Mouse (Mus musculus): ENCODE results near the gene Rab40c. TPM values are rescaled to one million over a fixed set of nuclear protein-coding genes. Genes with fewer than 3 reads are reported as not detected.

Gene Rab40c
- polyA plus RNA-seq (2012; ENCODE audit: low replicate concordance): 16.9 and 27.8 TPM in 2 replicates

DNA sequence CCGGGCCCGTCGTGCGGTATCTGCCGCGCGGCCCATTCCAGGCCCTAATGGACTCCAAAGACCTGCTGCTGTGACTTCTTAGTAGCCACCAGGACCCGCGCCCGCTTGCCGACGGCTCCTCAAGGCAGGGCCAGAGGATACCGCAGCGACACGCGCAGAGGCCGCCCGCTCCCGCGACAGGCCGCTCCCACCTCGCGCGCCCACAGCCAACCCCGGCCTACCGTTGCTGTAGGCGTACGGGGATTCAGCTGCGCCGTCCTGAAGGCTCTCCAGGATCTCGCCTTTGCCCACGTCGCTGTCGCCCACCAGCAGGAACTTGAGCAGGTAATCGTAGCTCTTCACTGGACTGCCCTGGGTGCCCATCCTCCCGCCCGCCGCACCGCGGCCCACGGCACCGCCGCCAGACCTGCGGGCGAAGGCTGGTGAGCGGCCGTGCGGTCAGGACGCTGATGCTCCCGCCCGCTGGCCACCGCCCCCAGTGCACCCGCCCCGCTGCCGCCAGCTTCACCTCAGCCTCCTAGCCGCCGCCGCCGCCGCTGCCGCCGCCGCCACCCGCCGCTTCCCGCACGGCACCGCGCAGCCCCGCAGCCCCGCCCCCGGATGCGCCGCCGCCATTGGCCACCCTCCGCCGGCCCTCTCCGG, at the start of gene Rab40c:
TSS of gene Rab40c (minus strand) at position 584 of the 642 bp plus-strand sequence.

DNA sequence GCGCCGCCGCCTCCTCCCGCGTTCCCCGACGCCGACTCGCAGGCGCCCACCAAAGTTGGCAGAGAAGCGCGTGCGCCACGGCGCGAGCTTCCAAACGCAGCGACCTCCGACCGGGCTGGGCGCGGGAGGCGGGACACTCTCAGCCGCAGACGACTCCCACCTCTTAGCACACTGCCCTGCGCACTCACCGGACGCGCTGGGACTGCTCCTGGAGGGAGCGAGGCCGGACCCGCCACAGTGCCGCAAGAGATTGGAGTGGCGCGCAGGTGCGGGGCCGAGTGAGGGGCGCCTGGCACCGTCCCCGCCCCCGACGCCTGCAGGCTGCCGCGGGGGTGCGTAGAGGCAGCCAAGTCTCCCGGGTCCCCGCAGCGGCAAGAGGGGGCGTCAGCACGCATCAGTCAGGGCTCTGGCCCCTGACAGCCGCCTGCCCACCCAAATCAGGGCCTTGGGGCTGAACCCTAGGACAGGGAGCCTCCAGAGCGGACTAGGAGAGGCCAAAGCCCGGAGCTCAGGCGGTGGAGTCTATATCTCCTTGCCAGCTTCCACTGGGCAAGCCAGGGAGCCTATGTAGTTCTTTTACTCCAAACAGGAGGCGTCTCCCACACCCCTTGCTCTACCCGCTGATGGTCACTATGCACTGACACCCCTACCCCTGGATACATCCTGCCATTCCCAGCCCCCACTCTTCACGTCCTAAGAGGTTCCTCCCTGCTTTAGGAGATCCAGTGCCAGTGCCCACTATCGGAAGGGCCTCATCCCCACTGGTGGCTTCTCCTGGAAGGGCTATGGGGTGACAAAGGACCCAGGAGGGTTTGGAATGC, 32.5 kb upstream of the Rab40c start, which contains the start of gene A930017K11Rik:
TSS of gene A930017K11Rik (minus strand) at position 763 of the 821 bp plus-strand sequence.

DNA sequence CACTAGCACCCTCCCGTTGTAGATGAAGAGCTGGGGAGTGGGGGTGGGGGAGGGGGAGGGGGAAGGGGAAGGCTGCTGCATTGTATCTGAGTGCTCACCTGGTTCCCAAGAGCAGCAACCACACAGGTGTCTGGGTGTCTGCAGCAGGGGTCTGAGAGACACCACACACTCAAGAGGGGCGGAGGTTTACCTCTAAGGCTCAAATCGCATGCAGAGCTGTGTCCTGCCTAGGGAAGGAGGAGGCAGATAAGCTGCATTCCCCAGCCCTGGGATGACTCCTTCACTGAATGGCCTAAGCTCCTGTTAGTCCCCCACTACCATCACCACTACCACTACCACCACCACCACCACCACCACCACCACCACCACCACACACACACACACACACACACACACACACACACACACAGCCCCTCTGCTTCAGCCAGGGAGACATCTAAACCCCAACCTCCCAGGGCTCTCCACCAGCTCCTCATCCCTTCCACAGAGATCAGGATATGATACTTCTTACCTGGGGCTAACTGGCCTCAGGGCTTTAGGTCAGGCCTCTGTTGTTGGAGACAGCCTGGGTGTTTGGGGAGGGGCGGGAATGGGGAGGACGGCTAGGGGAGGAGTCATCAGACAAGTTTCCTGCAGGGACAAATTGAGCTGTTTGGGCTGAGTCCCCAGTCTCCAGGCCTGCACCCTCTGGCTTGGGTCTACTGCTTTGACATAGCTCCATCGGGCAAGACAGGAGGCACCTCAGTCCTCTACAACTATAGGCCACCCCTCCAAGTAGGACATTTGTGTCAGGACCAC, 25.0 kb upstream of the Rab40c start, which contains the start of the genes Pigq and Nhlrc4:
TSS of gene Pigq (minus strand) at position 571 of the 798 bp plus-strand sequence.
TSS of gene Nhlrc4 (minus strand) at position 596 of the 798 bp plus-strand sequence.

DNA sequence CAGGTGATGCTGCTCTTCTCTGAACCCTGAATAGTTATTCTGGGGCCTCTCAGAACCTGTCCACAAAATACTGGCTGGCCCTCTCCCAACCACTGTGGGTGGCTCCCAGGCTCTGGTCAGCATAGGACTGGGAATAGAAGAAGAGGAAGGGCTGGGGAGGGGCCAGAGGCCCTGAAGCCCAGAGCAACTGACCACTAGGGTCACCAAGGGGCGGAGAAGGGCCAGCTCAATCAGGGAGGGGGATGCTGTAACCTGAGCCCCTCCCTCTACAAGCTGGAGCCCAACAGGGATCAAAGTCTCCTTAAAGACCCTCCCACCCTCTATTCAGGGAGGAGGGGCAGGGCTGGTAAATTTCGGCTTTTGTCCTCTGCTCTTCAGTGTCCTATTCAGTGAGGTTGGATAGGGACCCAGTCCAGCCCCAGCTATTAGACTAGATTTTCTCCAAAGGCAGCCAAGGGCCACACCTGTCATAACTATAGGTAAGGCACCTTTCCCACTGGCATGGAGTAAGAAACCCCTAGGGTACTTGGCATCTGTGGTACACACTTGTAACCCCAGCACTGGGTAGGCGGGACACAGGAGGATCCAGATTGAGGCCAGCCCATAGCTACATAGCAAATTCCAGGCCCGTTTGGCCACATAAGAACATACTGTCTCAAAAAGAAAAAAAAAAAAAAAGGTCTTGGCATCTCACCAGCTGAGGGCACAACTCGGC, 39.2 kb downstream of the Rab40c start, which contains the start of gene Wfikkn1:
TSS of gene Wfikkn1 (minus strand) at position 663 of the 715 bp plus-strand sequence.

DNA sequence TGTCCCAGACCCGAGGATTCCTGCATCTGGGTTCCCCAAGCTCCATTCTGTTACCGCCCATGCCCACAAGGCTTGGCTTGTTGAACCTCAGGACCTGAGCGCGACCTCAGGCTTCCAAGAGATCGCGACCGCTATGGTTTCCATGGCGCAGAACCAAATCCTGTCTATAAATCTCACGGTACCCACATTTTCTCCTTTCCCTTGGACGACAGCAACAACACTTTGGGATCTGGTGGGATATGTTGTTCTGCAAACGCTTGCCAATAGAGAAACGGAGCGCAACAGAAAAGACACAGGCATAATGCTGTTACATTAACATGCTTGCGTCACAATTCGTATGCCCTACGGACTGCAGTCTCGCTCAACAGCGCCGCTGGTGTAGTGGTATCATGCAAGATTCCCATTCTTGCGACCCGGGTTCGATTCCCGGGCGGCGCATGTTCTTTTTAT, 44.8 kb downstream of the Rab40c start, which contains the start of gene Mettl26:
TSS of gene Mettl26 (plus strand) at position 354 of the 450 bp plus-strand sequence.

DNA sequence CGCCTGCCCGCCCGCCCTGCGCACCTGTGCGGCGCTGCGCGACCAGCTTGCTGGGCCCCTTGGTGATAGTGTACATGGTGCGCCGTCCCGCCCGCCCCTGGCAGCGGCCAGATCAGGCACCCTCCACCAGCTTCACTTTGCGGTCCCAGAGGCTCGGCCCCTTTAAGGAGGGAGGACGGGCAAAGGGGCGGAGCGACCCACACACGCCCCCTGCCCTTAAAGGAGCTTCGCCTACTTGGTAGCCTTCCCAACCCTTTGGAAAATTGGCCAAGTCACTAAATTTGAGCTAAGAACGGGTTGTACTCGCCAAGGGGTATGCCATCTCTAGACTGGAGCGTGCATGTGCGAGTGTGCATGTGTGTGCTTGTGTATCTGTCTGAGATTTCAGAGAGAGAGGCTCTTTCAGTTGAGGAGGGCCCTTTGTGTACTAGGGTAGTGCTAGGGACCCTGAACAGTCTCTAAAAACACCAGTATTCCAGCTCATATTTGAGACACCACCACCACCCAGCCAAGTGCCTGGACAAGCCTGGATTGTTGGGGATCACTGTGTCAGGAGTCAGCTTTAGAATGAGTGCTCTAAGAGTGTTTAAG, 50.8 kb downstream of the Rab40c start, which contains the start of gene Mcrip2:
TSS of gene Mcrip2 (minus strand) at position 164 of the 591 bp plus-strand sequence.

DNA sequence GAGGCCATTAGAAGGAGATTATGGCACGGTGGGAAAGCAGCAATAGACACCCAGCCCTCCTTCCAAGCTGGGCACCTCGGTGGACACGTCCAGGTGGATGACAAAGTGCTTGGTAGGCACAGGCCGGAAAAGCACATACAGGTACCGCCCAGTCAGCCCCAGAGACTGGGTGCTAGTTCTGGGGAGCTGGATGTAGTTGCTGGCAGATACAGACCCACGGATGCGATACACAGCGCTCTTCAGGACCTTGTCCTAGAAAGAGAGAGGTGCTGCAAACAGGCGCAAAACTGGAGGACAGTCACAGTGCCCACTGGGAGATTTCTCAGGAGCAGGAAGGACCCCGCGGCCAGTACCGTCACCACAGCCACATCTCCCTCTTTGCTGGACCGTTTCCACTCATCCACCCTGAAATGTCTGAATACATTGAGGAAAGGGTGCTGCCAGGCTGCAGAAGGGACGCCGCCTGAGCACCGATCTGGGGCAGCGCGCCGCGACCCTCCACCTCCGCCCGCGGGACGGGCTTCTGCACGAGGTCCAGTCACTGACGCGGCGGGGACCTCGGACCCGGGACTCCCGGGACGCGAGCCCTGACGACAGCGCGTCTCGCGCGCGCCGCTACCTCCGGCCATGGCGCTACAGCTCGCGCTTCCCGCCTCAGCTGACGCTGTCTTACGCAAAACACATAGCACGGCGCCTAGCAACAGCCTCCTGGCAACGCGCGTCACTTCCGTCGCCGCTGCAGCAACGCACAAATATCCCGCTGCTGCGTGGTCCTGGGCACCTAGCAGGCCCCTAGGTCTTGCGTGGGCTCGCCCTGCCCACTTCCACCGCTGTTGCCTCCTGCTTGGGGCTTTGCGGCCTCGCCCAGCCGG, 58.5 kb downstream of the Rab40c start, which contains the start of gene Wdr90:
TSS of gene Wdr90 (minus strand) at position 670 of the 872 bp plus-strand sequence.

DNA sequence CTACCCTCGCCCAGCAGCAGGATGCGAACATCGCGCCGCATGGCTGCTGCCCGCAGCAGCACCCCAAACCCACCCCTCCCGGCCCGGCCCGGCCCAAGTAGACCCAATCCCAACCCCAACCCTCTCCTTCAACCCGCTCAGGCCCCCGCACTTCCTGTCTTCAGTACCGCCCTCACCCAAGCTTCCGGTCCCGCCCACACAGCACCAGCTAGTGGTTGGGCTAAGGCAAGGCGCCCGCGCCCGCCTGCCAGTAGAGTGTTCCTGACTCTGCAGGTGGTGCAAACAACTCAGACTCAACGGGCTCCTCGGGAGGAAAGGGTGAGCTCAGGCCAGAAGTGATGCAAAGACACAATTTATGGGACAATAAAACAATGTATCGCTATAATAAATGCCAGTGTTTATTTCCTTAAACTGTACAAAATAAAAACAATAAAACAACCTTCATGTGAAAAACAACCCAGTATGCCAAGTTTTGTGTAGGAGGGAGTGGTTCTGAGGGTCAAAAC, 75.1 kb downstream of the Rab40c start, which contains the start of gene Rhot2:
TSS of gene Rhot2 (minus strand) at position 456 of the 506 bp plus-strand sequence.

DNA sequence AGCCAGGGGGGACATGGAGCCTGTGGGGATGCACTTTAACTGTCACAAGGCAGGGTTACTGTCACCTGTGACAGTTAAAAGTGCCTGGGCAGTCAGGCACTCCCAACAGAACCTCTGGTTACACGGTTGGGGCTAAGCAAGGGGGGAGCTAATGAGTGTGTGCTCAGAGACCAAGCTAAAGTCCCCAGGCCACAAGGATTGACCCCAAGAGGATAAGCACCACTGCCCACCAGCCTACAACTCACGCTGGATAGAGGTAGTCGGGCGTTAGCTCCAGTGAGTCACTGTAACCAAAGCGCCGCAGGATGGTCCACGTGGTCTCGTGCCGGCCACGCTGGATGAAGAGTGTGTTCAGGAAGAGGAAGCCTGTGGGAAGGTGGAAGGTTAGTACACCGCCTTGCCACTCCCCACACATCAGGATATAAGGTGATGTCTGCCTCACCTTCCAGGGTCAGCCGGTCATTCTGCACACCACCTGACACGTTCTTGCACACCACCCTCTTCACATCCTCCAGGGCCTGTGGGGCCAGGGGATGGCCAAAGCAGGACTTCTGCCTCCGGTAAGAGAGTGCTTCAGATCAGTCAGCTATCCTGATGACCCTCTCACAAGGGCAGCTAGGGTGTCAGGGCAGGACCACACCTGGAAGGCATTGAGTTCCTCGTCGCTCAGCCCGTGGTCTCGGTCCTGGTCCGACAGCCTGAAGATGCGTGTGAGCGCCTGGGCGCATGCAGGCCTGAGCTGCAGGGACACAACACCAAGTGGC, 78.2 kb downstream of the Rab40c start, which contains the start of gene Gm20683:
TSS of gene Gm20683 (minus strand) at position 647 of the 764 bp plus-strand sequence.

DNA sequence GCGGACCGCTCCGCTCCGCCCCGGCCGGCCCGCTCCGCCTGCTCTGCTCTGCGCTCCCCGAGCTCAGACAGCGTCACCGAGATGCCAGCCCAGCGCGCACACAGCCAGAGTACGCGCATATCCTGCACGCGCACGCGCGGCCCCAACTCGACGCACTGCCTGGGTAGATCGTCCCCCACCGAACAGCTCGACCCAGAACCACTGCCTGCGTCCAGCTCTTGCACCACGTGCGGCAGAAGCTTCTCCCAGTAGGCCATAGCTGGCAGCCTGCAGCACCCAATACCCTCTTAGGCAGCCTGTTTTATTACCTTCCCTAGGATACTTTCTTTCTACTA, 82.5 kb downstream of the Rab40c start, which contains the start of gene Rhbdl1:
TSS of gene Rhbdl1 (minus strand) at position 220 of the 335 bp plus-strand sequence.

DNA sequence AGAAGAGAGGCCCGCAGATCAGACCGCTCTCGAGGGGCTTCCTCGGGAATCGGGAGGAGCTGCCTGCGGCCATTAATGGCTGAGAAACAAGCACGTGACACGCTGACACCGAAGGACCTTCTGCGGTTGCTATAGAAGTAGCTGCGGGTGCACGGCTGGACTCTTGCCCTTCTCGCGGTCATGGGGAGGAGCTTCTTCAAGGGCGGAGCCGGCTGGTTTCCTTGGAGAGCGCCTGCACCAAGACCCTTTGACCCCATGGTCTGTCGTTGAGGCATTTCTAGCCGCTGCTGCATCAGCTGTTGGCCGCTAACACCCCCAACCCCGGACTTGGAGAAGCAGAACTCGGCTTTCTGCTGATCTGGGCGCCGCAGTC, 86.2 kb downstream of the Rab40c start, which contains the start of gene Stub1:
TSS of gene Stub1 (minus strand) at position 114 of the 373 bp plus-strand sequence.

Other genes starting within 250 kb of the Rab40c start
- gene Gng13, start 202.6 kb downstream of the Rab40c start, polyA plus RNA-seq (2012; ENCODE audit: low replicate concordance): not detected in 2 replicates
- gene Chtf18, start 192.3 kb downstream of the Rab40c start, polyA plus RNA-seq (2012; ENCODE audit: low replicate concordance): 13.6 and 24.2 TPM in 2 replicates
- 26.6 and 48.2 TPM in 2 replicates for gene Rpusd1, start 192.1 kb downstream of the Rab40c start, polyA plus RNA-seq (2012; ENCODE audit: low replicate concordance)
- not detected in 2 replicates for gene Mslnl, start 183.7 kb downstream of the Rab40c start, polyA plus RNA-seq (2012; ENCODE audit: low replicate concordance)
- 0.06 TPM in 1 of 2 replicates, not detected in the other for gene Msln, start 165.3 kb downstream of the Rab40c start, polyA plus RNA-seq (2012; ENCODE audit: low replicate concordance)
- gene Narfl, start 146.0 kb downstream of the Rab40c start, polyA plus RNA-seq (2012; ENCODE audit: low replicate concordance): 16.2 and 23.3 TPM in 2 replicates
- 34.3 and 35.1 TPM in 2 replicates for gene Haghl, start 134.1 kb downstream of the Rab40c start, polyA plus RNA-seq (2012; ENCODE audit: low replicate concordance)
- not detected in 2 replicates for gene Ccdc78, start 133.1 kb downstream of the Rab40c start, polyA plus RNA-seq (2012; ENCODE audit: low replicate concordance)
- 23.5 and 44.0 TPM in 2 replicates for gene Fam173a, start 126.8 kb downstream of the Rab40c start, polyA plus RNA-seq (2012; ENCODE audit: low replicate concordance)
- not detected in 2 replicates for gene AC134908.4, start 124.1 kb downstream of the Rab40c start, polyA plus RNA-seq (2012; ENCODE audit: low replicate concordance)
- 51.5 and 71.8 TPM in 2 replicates for gene Metrn, start 122.6 kb downstream of the Rab40c start, polyA plus RNA-seq (2012; ENCODE audit: low replicate concordance)
- gene Fbxl16, start 110.6 kb downstream of the Rab40c start, polyA plus RNA-seq (2012; ENCODE audit: low replicate concordance): 0.73 and 0.79 TPM in 2 replicates
- 3.5 and 10.2 TPM in 2 replicates for gene Wdr24, start 96.1 kb downstream of the Rab40c start, polyA plus RNA-seq (2012; ENCODE audit: low replicate concordance)
- 7.2 and 7.4 TPM in 2 replicates for gene Jmjd8, start 90.9 kb downstream of the Rab40c start, polyA plus RNA-seq (2012; ENCODE audit: low replicate concordance)
- 69.3 and 104 TPM in 2 replicates for gene Stub1, start 86.3 kb downstream of the Rab40c start, polyA plus RNA-seq (2012; ENCODE audit: low replicate concordance)
- 2.5 and 3.8 TPM in 2 replicates for gene Rhbdl1, start 82.4 kb downstream of the Rab40c start, polyA plus RNA-seq (2012; ENCODE audit: low replicate concordance)
- 10.5 and 16.1 TPM in 2 replicates for gene Gm20683, start 78.0 kb downstream of the Rab40c start, polyA plus RNA-seq (2012; ENCODE audit: low replicate concordance)
- gene Rhot2, start 74.9 kb downstream of the Rab40c start, polyA plus RNA-seq (2012; ENCODE audit: low replicate concordance): 159 and 168 TPM in 2 replicates
- 8.8 and 9.7 TPM in 2 replicates for gene Wdr90, start 58.2 kb downstream of the Rab40c start, polyA plus RNA-seq (2012; ENCODE audit: low replicate concordance)
- 23.1 and 35.5 TPM in 2 replicates for gene Mcrip2, start 51.0 kb downstream of the Rab40c start, polyA plus RNA-seq (2012; ENCODE audit: low replicate concordance)
- gene Mettl26, start 44.7 kb downstream of the Rab40c start, polyA plus RNA-seq (2012; ENCODE audit: low replicate concordance): 39.0 and 56.9 TPM in 2 replicates
- 0.97 and 2.3 TPM in 2 replicates for gene Wfikkn1, start 38.9 kb downstream of the Rab40c start, polyA plus RNA-seq (2012; ENCODE audit: low replicate concordance)
- gene Pigq, start 25.2 kb upstream of the Rab40c start, polyA plus RNA-seq (2012; ENCODE audit: low replicate concordance): 98.3 and 349 TPM in 2 replicates
- gene Nhlrc4, start 25.2 kb upstream of the Rab40c start, polyA plus RNA-seq (2012; ENCODE audit: low replicate concordance): 5.3 TPM in 1 of 2 replicates, not detected in the other
- gene A930017K11Rik, start 32.8 kb upstream of the Rab40c start, polyA plus RNA-seq (2012; ENCODE audit: low replicate concordance): 0.05 TPM in 1 of 2 replicates, not detected in the other
- gene Capn15, start 66.1 kb upstream of the Rab40c start, polyA plus RNA-seq (2012; ENCODE audit: low replicate concordance): 61.6 and 119 TPM in 2 replicates
- gene Rab11fip3, start 149.8 kb upstream of the Rab40c start, polyA plus RNA-seq (2012; ENCODE audit: low replicate concordance): 7.3 and 22.8 TPM in 2 replicates
- gene Decr2, start 170.6 kb upstream of the Rab40c start, polyA plus RNA-seq (2012; ENCODE audit: low replicate concordance): 0.60 and 0.89 TPM in 2 replicates
- 12.3 and 23.3 TPM in 2 replicates for gene Nme4, start 175.9 kb upstream of the Rab40c start, polyA plus RNA-seq (2012; ENCODE audit: low replicate concordance)
- gene Tmem8, start 193.6 kb upstream of the Rab40c start, polyA plus RNA-seq (2012; ENCODE audit: low replicate concordance): 16.6 and 22.7 TPM in 2 replicates
- 55.8 and 84.0 TPM in 2 replicates for gene Mrpl28, start 203.8 kb upstream of the Rab40c start, polyA plus RNA-seq (2012; ENCODE audit: low replicate concordance)
- 52.8 and 62.8 TPM in 2 replicates for gene Axin1, start 219.0 kb upstream of the Rab40c start, polyA plus RNA-seq (2012; ENCODE audit: low replicate concordance)